Mouse (Mus musculus) bone marrow, adult 2 months (tissue): Measurements from ENCODE around the gene Psmb4.

Experiments
- CTCF ChIP-seq: fragments of 200-500 bp; IDR thresholded peaks from 2 replicates; pipeline ENCODE4 v1.5.1; 2011; ENCODE audit warnings: low read length, control low read depth; ENCODE audit not compliant: control insufficient read depth, insufficient read depth
- POLR2A ChIP-seq: fragments of 200-500 bp; IDR thresholded peaks from 2 replicates; pipeline ENCODE4 v1.6.1; 2011; ENCODE audit warnings: low read depth, mild to moderate bottlenecking, control low read depth, low read length, borderline replicate concordance; ENCODE audit not compliant: control insufficient read depth

DNA sequence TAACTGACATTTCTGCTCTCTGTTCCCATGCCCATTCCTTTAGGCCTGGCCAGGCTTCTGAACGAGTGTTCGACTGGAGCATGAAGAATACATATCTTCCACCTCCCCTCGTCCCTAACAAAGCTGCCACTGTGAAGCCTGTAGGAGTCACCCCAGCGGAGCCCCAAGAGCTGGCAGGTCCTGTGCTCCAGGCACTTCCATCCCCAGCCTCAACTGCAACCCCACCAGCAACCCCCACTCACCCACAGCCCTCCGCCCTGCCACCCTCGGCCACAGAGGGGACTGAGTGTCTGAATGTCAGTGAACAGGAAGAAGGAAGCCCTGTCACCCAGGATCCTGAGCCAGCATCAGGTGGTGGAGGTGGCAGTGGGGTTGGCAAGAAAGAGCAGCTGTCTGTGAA lies 8.1 kb downstream of the Psmb4 start:
- no peak for TF ChIP-seq CTCF
- no peak for TF ChIP-seq POLR2A
